Mouse (Mus musculus): ENCODE data around the gene Lurap1.

The Lurap1 gene

DNA sequence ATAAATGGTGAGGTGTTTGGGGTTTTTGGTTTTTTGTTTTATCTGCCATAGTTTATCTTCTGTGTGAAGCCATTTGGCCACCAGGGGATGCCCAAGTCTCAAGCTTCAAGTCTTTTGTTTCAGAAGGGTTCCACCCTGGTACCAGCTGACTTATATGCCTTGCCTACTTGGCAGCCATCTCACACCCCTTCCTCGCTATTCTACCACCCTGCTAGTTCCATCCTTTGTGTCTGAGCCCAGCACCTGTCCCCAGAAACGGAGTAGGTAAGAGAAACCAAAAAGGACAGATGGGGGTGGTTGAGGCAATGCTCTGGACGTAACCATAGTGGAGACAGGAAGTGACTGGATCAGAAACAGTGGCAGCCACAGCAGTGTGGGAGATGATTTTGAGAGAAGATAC, 8.8 kb upstream of the Lurap1 start:
- DNase-seq: no peak

DNA sequence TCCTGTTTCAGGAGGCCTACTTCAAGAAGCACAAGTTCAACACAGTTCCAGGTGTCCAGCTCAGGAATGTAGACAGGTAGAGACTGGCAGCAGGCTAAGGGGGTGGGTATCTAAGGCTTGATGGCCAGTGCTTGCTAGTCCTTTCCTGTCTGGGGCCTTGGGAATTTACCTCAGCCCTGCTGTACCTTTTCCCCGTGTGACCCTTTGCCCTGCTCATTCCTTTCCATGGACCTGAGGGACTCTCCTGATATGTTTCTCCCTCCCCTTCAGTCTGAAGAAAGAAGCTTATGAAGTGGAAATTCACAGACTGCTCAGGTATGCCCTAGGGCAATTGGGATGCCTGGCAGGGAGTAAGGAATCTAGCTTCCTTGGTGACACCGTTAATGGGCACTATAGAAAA, 6.7 kb upstream of the Lurap1 start:
- no peak for DNase-seq

DNA sequence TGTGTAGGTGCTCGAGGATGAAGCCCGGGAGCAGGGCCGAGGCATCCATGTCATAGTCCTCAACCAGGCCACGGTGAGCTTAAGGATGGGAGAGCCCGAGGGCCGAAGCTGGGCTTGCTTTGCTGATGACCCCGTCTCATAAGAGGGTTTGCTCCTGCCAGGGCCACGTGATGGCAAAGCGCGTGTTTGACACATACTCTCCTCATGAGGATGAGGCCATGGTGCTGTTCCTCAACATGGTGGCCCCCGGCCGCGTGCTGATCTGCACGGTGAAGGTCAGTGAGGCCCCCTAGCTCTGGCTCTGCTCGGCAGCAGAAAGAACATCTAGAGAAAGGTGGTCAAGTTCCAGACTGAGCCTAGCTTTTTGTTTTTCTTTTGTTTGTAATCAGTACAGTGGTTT, 1.6 kb upstream of the Lurap1 start:
- DNase-seq: no peak

DNA sequence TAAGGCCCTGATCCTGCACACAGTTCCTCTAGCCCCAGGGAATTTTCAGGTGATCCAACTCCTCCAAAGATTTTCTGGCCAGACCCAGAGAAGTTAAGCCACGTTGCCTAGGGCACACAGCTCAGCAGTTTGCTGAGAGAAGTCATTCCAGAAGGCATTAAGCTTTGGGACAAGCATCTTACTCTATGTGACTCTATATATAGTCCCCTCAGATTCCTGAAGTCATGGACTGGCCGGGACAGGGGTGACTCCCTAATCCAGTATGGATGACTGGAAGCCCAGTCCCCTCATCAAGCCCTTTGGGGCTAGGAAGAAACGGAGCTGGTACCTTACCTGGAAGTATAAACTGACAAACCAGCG, 296 bp downstream of the Lurap1 start:
- DNase-seq: no peak

DNA sequence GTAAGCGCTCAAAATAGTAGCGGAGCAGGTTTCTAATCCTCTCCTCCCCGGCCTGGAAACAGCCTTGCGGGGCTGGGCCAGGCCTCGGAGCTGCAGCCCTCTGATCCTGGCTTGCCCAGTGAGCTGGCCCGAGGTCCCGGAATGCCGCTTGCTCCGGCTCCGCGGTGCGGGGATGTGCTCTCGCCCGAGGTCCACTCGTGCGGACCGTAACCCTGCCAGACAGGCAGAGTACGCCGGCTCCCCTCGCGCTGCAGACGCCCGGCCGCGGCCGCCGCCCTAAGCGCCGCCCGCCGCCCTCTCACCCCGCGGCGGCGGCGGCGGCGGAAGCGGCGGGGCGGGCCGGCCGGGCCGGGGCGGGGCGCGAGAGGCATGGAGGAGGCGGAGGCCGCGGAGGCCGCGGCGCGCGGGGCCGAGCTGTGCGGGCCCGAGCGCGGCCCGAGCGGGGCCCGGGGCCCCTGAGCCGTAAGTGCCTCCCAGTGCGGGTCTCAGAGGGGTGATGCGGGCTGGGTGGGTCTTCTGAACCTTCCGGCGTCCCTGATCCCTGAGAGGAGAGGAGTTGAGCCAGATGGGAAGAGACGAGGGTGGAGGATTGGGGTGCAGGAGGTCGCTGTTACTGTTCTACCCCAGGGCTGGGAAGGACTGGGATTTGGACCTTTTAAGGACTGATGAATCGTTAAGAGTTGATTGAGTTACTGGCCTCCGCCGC, 829 bp downstream of the Lurap1 start:
- peak; percentile 65 for DNase-seq

- DNase-seq: no peak
Observed at GRCm38 (mm10) chr4:116149812-116150155, 1.4 kb downstream of the Lurap1 start.

- DNase-seq: peak; percentile 82
Observed at GRCm38 (mm10) chr4:116143891-116144717, 7.0 kb downstream of the Lurap1 start.

DNA sequence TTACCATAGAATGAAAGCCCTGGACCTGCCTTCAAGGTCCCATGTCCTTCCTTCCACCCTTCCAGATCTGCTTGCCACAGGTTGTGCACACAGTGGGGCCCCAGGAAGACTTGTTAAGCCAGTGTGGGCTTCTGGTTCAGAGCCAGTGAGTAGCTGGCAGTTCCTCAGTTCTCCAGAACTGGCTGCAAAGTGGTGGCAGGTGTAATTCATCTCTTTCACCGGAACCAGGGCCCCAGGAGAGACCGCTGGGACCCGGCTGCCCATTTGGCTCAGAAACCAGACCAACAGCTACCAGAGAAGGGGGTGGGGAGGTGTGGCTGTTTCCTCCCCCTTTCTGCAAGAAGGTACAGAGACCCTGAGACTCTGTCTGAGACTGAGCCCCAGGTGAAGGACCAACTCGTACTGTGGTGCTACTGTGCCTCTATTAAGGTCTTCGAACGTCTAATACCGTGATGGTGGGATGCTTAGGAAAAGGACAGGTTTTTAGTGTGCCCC, 7.8 kb downstream of the Lurap1 start:
- peak; percentile 94 for DNase-seq

GRCm38 (mm10) chr4:116142269-116142668, 8.9 kb downstream of the Lurap1 start:
- DNase-seq: no peak

DNA sequence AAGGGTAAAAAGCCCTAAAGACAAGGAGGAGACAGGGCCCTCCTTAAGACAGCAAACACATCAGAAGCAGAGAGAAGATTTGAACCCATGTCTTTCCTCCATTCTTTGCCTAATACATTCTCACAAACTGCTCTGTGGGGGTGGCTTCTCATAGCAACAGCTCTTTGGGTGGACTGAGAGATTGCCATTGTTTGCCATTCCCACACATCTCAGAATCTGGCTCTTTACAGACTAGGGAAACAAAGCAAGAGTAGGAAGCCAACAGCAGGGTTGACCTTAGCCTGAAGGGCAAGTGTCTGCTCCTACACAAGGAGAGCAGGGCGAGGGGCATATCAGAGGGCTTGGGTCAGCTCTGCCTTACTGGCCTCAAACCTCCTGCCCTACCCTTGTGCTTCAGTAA, 9.4 kb downstream of the Lurap1 start:
- no peak for DNase-seq

- no peak for DNase-seq
Observed at GRCm38 (mm10) chr4:116140801-116141574, 10.2 kb downstream of the Lurap1 start.

DNA sequence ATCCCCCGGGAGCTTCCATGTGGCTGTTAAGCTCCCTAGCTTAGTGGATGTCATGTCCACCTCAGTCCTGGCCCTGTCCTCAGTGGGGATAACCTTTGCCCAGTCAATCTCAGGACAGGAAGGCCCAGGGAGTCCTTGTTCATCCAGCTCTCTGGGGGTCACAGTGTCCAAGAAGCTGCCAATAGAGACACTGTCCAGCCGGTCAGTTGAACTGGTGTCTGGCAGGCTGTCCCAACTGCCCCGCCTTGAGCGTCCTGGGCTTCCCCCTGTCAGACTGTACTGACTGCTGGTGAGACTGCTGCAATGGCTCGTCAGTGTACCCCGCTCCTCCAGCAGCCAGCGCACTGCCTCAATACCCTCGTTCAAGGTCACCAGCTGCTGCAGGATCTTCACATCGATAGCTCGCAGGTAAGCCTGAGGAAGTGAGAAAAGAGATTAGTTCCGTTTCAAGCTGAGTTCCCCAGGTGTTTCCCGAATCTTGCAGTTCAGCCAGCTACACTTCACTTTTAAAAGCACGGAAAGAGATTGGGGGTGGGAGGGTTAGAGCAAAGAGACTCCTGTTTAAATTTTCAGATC, 13.6 kb downstream of the Lurap1 start:
- no peak for DNase-seq

- DNase-seq: no peak
Observed at GRCm38 (mm10) chr4:116134990-116135389, 16.1 kb downstream of the Lurap1 start.

- DNase-seq: no peak
Observed at GRCm38 (mm10) chr4:116133126-116133525, 18.0 kb downstream of the Lurap1 start.

DNA sequence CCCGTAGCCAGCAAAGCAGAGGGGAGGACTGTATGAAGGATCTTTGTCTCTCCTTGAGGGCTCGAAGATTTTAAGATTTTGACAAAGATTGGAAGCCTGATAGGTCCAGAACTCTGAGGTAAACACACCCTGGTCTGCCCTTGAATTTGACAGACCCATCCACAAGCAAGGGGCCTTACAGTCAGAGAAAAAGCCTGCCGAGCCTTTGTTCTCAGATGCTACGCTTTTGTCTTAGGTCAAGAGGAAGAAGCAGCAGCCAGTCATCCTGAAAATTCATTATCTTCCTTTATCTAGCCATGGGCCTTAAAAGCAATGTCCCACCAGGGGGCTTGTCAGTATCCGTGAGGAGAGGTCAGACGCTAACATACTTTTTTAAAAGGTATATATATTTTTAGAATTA, 23.2 kb downstream of the Lurap1 start:
- DNase-seq: no peak

DNA sequence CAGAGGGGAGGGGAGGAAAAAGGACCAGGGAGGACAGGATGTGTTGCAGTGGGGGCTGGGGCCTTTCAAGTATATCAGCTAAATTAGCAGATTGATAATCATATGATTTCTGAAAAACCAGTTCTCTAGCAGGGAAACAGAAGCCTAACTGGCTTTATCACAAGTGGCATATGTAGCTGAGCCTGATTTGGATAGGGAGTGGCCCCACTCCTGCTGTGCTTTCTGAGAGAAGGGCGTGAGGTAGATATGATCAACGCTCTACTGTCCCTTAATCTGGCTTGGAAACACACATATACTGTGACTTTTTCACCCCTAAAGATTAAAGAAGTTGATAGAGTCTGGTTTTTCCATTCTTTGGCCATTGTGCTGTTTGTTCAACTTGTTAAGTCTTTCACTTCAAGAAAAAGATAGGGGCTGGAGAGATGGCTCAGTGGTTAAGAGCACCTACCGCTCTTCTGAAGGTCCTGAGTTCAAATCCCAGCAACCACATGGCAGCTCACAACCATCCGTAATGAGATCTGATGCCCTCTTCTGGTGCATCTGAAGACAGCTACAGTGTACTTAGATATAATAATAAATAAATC, 25.2 kb downstream of the Lurap1 start:
- no peak for DNase-seq

GRCm38 (mm10) chr4:116123602-116124519, 27.3 kb downstream of the Lurap1 start, which contains the start of the genes Rad54l and Pomgnt1:
Gene Rad54l, minus strand, starts transcription at chr4:116123690.
Gene Pomgnt1, plus strand, starts transcription at chr4:116123840.
- DNase-seq: peak; percentile 68

DNA sequence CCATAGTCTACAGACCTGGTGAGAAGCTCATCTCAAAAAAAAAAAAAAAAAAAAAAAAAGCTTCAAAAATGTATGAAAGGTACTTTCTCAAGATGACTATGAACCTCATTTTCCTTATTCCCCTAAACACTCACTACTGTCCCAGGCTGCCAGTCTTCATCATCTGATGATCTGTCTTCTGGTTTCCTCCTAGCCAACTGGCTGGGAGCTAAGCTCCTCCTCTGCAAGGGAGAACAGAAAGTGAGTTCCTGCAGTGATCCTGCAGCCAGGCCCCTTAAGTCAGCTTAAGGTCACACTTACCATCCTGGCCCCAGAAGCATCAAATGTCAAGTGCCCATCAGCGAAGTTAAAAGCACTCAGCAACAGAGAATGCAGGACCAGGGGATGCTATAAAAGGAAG, 28.4 kb downstream of the Lurap1 start:
- DNase-seq: no peak

DNA sequence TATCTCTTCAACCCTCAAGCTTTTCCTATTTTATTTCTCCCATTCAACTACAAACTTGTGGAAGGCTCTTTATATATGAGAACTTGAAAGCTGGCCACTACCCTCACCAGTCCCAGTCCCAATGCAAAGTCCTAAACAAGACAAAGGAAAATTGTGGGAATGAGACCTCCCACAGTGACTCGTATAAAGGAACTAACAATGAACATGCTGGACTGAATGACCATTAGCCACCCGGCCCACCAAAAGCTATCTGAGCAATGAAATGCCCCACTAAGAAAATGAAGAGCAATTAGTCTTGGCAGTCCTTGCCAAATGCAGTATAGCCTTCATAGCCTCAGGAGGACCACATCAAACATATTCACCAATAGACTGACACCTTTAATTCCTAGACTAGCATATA, 39.7 kb downstream of the Lurap1 start:
- no peak for DNase-seq

DNA sequence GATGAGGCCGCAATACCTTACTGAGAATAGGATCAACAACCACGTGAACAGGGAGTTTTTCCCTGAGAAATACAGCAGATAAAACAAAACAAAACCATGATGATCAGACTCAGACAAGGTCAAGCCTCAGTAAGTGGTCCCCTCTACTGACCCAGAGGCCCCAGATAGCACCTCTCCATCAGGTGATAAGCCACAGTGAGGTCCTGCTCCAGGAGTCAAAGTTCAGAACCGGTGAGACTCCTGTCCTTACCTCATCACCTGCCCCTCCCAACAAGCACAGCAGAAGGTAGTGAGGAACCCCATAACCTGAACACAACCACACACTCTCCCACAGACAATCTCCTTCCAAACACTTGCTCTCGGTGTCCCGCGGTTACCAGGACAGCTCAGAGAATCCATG, 40.4 kb downstream of the Lurap1 start:
- DNase-seq: no peak

DNA sequence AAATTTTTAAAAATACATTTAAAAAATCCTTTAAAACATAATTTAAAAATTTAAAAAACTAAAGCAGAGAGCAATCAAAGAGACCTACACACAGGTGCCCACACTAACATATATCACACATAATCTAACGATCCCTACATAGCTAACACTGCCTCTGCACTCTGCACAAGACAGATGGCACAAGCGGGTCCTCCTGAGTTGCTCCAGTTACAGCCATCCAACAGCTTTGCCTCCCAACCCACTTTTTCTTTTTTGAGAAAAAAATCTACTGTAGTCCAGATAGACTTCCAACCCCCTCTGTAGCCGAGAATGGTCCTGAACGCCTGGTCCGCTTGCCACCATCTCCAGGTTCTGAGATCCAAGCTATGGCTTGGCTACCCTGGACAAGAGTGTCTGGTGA, 45.9 kb downstream of the Lurap1 start:
- no peak for DNase-seq

DNA sequence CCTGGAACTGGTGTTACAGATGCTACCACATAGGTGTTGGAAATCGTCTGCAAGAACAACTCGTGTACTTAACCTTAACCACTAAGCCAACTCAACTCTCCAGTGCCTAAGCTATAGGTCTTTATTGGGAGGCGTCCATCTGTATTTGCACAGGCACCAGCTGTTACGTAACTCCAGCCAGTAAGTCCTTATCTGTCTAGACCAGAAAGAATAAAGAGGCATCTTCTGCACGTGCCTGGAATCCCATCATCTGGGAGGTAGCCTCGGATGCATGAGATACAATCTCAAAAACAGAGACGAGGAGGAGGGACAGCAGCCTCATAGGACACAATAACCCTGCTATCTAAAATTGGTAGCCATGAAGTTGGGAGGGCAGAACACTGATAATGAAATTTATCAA, 50.2 kb downstream of the Lurap1 start:
- DNase-seq: no peak

Data from cerebellum, adult 8-10 months (tissue).